ENCODE assay signal across 12 mouse cellular contexts in genomic region chr8:120528332-120528731, GRCm38 (mm10).
A peak's percentile ranks its signal among the peaks of the same experiment; 100 is the strongest.
DNase-seq lines count a peak whose midpoint lies in the region; ATAC-seq lines count a peak whose summit lies in the region.
"Had no signal": no experiment of that assay in that cellular context is flagged by ENCODE, and none has a peak within 500 bp of the region (broad histone marks: within the 10 kb centered on the region; RNA-seq: fewer than 3 reads in every experiment).

No protein-coding gene starts in this region.

- H3K27ac ChIP-seq in heart, embryonic 14.5 days (replicated peaks in 1 of 2; ENCODE audit: control insufficient read depth in 1 of 2, insufficient read depth in 1 of 2, low read depth in 2 of 2, low read length in 2 of 2), result peak overlapping the region in 1 of 2 experiments; percentile 90; a peak in 2 of 4 replicates
- H3K27ac ChIP-seq in neural tube, embryonic 13.5 days (replicated peaks), result no peak overlapping the region
- no peak overlapping the region for H3K27ac ChIP-seq in neural tube, embryonic 15.5 days (replicated peaks)
- no peak overlapping the region for H3K27ac ChIP-seq in limb, embryonic 13.5 days
- H3K27ac ChIP-seq: embryonic facial prominence, embryonic 13.5 days had no signal

- 22% methylated on average over 3 of the region's 3 CpGs for WGBS in heart, embryonic 14.5 days
- 23% methylated on average over 3 of the region's 3 CpGs for WGBS in neural tube, embryonic 13.5 days
- 25% methylated on average over 3 of the region's 3 CpGs for WGBS in neural tube, embryonic 15.5 days
- WGBS in limb, embryonic 13.5 days, result 21% methylated on average over 3 of the region's 3 CpGs

- H3K9me3 ChIP-seq in heart, embryonic 14.5 days (ENCODE audit: control insufficient read depth, low read length), result no peaks in the 10 kb centered on the region
- H3K9me3 ChIP-seq in neural tube, embryonic 13.5 days, result no peaks in the 10 kb centered on the region
- no peaks in the 10 kb centered on the region for H3K9me3 ChIP-seq in neural tube, embryonic 15.5 days (replicated peaks)
- H3K9me3 ChIP-seq in limb, embryonic 13.5 days, result no peaks in the 10 kb centered on the region
- H3K9me3 ChIP-seq: embryonic facial prominence, embryonic 13.5 days had no signal

- peak overlapping the region; percentile 52; the same call in 1 of the 2 replicates for H3K9ac ChIP-seq in heart, embryonic 14.5 days (ENCODE audit: low read length)
- peak overlapping the region; percentile 27; the same call in 1 of the 2 replicates for H3K9ac ChIP-seq in neural tube, embryonic 13.5 days
- H3K9ac ChIP-seq in neural tube, embryonic 15.5 days (replicated peaks), result no peak overlapping the region
- H3K9ac ChIP-seq in limb, embryonic 13.5 days, result 0 out of 2 replicates have a peak overlapping the region, but pooled peaks have one; percentile 8
- H3K9ac ChIP-seq: embryonic facial prominence, embryonic 13.5 days had no signal

- no peak for ATAC-seq in heart, embryonic 14.5 days (ENCODE audit: insufficient number of reproducible peaks, insufficient read depth, low FRiP score, low read depth)
- no peak for ATAC-seq in neural tube, embryonic 13.5 days (ENCODE audit: low read depth)
- ATAC-seq in neural tube, embryonic 15.5 days (ENCODE audit: low FRiP score), result no peak
- ATAC-seq in limb, embryonic 13.5 days (ENCODE audit: low FRiP score, low read depth), result no peak; the same call in 1 of the 2 replicates
- ATAC-seq: lung, postnatal 0 days had no signal

- no peak overlapping the region for H3K4me3 ChIP-seq in heart, embryonic 14.5 days (ENCODE audit: control insufficient read depth in 1 of 2, insufficient read depth in 1 of 2, low read depth in 1 of 2, low read length in 2 of 2)
- H3K4me3 ChIP-seq in neural tube, embryonic 13.5 days, result no peak overlapping the region
- no peak overlapping the region for H3K4me3 ChIP-seq in neural tube, embryonic 15.5 days (replicated peaks)
- H3K4me3 ChIP-seq in limb, embryonic 13.5 days, result no peak overlapping the region
- H3K4me3 ChIP-seq: embryonic facial prominence, embryonic 13.5 days had no signal

- H3K36me3 ChIP-seq in heart, embryonic 14.5 days (ENCODE audit: control insufficient read depth, insufficient read depth, low read length), result no peaks in the 10 kb centered on the region
- no peaks in the 10 kb centered on the region for H3K36me3 ChIP-seq in neural tube, embryonic 13.5 days
- H3K36me3 ChIP-seq in neural tube, embryonic 15.5 days, result no peaks in the 10 kb centered on the region
- no peaks in the 10 kb centered on the region for H3K36me3 ChIP-seq in limb, embryonic 13.5 days
- H3K36me3 ChIP-seq: embryonic facial prominence, embryonic 13.5 days had no signal

- H3K4me1 ChIP-seq in heart, embryonic 14.5 days (ENCODE audit: control insufficient read depth in 2 of 2, insufficient read depth in 2 of 2, low read length in 2 of 2), result peaks cover 74 to 84% of the 10 kb centered on the region in 2 experiments
- H3K4me1 ChIP-seq in neural tube, embryonic 13.5 days (replicated peaks), result peaks cover 88% of the 10 kb centered on the region
- H3K4me1 ChIP-seq in neural tube, embryonic 15.5 days, result peaks cover 77% of the 10 kb centered on the region
- H3K4me1 ChIP-seq in limb, embryonic 13.5 days, result peaks cover 79% of the 10 kb centered on the region

- no peak for DNase-seq in heart, postnatal 14 days
- DNase-seq in left cerebral cortex, adult 9 months (ENCODE audit: low spot score in 2 of 2), result no peak
- DNase-seq in kidney, postnatal 36 days, result no peak
- DNase-seq in frontal cortex, postnatal 10 days (ENCODE audit: low spot score in 2 of 2), result no peak
- DNase-seq: cerebellum, adult 8-10 months; retina, postnatal 1 day had no signal

- intact Hi-C loops in heart, postnatal 14 days (cut with DNase I), result no loop called here

- H3K4me2 ChIP-seq in heart, embryonic 14.5 days (ENCODE audit: low read length), result no peak overlapping the region
- H3K4me2 ChIP-seq in neural tube, embryonic 13.5 days, result no peak overlapping the region
- no peak overlapping the region for H3K4me2 ChIP-seq in neural tube, embryonic 15.5 days
- no peak overlapping the region for H3K4me2 ChIP-seq in limb, embryonic 13.5 days (replicated peaks)
- H3K4me2 ChIP-seq: embryonic facial prominence, embryonic 13.5 days had no signal

- no peaks in the 10 kb centered on the region for H3K27me3 ChIP-seq in heart, embryonic 14.5 days (ENCODE audit: control insufficient read depth, insufficient read depth, low read length)
- H3K27me3 ChIP-seq in neural tube, embryonic 13.5 days, result no peaks in the 10 kb centered on the region
- no peaks in the 10 kb centered on the region for H3K27me3 ChIP-seq in neural tube, embryonic 15.5 days (replicated peaks)
- peaks cover 12% of the 10 kb centered on the region for H3K27me3 ChIP-seq in limb, embryonic 13.5 days
- H3K27me3 ChIP-seq: embryonic facial prominence, embryonic 13.5 days had no signal
